Mouse (Mus musculus) midbrain, embryonic 10.5 days (tissue): Measurements from ENCODE around the gene Mcrs1. TPM values are rescaled to one million over a fixed set of nuclear protein-coding genes. Genes with fewer than 3 reads are reported as not detected.

Experiments
- DNase-seq: peaks from one replicate; pipeline ENCODE4 v3.0.0-alpha.2; 2017; ENCODE audit warnings: low spot score
- H3K27ac ChIP-seq: fragments of 300-500 bp; sonication (generic); replicated peaks from 2 replicates; pipeline ENCODE4 v1.5.1; 2016; ENCODE audit warnings: mild to moderate bottlenecking
- H3K27me3 ChIP-seq: fragments of 300-500 bp; sonication (generic); 2 replicates; pipeline ENCODE4 v1.6.1; 2016; ENCODE audit warnings: low read depth, mild to moderate bottlenecking; ENCODE audit not compliant: poor library complexity, severe bottlenecking
- H3K36me3 ChIP-seq: fragments of 300-500 bp; sonication (generic); 2 replicates; pipeline ENCODE4 v1.6.1; 2016; ENCODE audit warnings: mild to moderate bottlenecking, moderate library complexity
- H3K4me1 ChIP-seq: fragments of 300-500 bp; sonication (generic); 2 replicates; pipeline ENCODE4 v1.6.1; 2016
- H3K4me3 ChIP-seq: fragments of 300-500 bp; sonication (generic); 2 replicates; pipeline ENCODE4 v1.5.1; 2016; ENCODE audit warnings: mild to moderate bottlenecking, moderate library complexity
- H3K9me3 ChIP-seq: fragments of 300-500 bp; sonication (generic); replicated peaks from 2 replicates; pipeline ENCODE4 v1.6.1; 2016; ENCODE audit warnings: mild to moderate bottlenecking
- WGBS: fragments of 180-500 bp; shearing (Covaris S2); methylation state at CpG from one replicate; pipeline ENCODE4 v1.1.7; 2016; 5-methylcytosine and 5-hydroxymethylcytosine counted together
- polyA plus RNA-seq: library from polyadenylated mRNA; unstranded; fragments of >200 nt; fragmentation: Nextera tagmentation; extraction: Ambion mirVana; gene quantifications from 2 replicates; pipeline ENCODE4 v1.2.1, GENCODE M21; 2016

Gene Mcrs1
- polyA plus RNA-seq, 1 experiment from 2014 or later, result 202 TPM

GRCm38 (mm10) chr15:99242045-99242444, 9.7 kb downstream of the Mcrs1 start:
- WGBS, result 94% methylated on average over 10 of the region's 10 CpGs
- H3K4me3 ChIP-seq, result no peak overlapping the region
- no peaks in the 10 kb centered on the region for H3K9me3 ChIP-seq
- H3K36me3 ChIP-seq, result peaks cover 67% of the 10 kb centered on the region
- H3K4me1 ChIP-seq, result no peaks in the 10 kb centered on the region
- no peak for DNase-seq
- no peaks in the 10 kb centered on the region for H3K27me3 ChIP-seq
- H3K27ac ChIP-seq, result no peak overlapping the region

- no peaks in the 10 kb centered on the region for H3K9me3 ChIP-seq
- H3K4me1 ChIP-seq, result no peaks in the 10 kb centered on the region
- H3K4me3 ChIP-seq, result no peak overlapping the region
- no peak for DNase-seq
- WGBS, result 72% methylated on average over 4 of the region's 4 CpGs
- peaks cover 59% of the 10 kb centered on the region for H3K36me3 ChIP-seq
- H3K27ac ChIP-seq, result no peak overlapping the region
- H3K27me3 ChIP-seq, result no peaks in the 10 kb centered on the region
Measured at GRCm38 (mm10) chr15:99241249-99241648, 10.5 kb downstream of the Mcrs1 start.

GRCm38 (mm10) chr15:99240129-99240528, 11.6 kb downstream of the Mcrs1 start:
- 89% methylated on average over 4 of the region's 4 CpGs for WGBS
- Histone ChIP-seq H3K27me3 (no peaks in the 10 kb centered on the region), H3K4me1 (no peaks in the 10 kb centered on the region), H3K4me3 (no peak overlapping the region), H3K9me3 (no peaks in the 10 kb centered on the region), H3K36me3 (peaks cover 48% of the 10 kb centered on the region), H3K27ac (no peak overlapping the region)
- no peak for DNase-seq

GRCm38 (mm10) chr15:99238006-99238405, 13.8 kb downstream of the Mcrs1 start:
- Histone ChIP-seq H3K4me3 (no peak overlapping the region), H3K4me1 (peaks cover 15% of the 10 kb centered on the region), H3K27me3 (peaks cover 19% of the 10 kb centered on the region), H3K27ac (peak overlapping the region; percentile 64), H3K9me3 (no peaks in the 10 kb centered on the region), H3K36me3 (peaks cover 26% of the 10 kb centered on the region)
- DNase-seq, result no peak
- WGBS, result 72% methylated on average over 11 of the region's 11 CpGs

GRCm38 (mm10) chr15:99234326-99235010, 17.3 kb downstream of the Mcrs1 start:
- no peaks in the 10 kb centered on the region for H3K9me3 ChIP-seq
- no peak overlapping the region for H3K4me3 ChIP-seq
- 0 out of 2 replicates have a peak overlapping the region, but pooled peaks have one; percentile 13 for H3K27ac ChIP-seq
- H3K27me3 ChIP-seq, result peaks cover 54% of the 10 kb centered on the region
- no peak for DNase-seq
- H3K4me1 ChIP-seq, result peaks cover 15% of the 10 kb centered on the region
- H3K36me3 ChIP-seq, result no peaks in the 10 kb centered on the region
- 63% methylated on average over 12 of the region's 12 CpGs for WGBS

- no peak for DNase-seq
- H3K4me1 ChIP-seq, result peaks cover 15% of the 10 kb centered on the region
- peak overlapping the region; percentile 23 for H3K27ac ChIP-seq
- no peaks in the 10 kb centered on the region for H3K36me3 ChIP-seq
- peaks cover 62% of the 10 kb centered on the region for H3K27me3 ChIP-seq
- 60% methylated on average over 17 of the region's 17 CpGs for WGBS
- H3K9me3 ChIP-seq, result no peaks in the 10 kb centered on the region
- no peak overlapping the region for H3K4me3 ChIP-seq
Measured at GRCm38 (mm10) chr15:99233719-99234118, 18.0 kb downstream of the Mcrs1 start.

- H3K4me1 ChIP-seq, result peaks cover 24% of the 10 kb centered on the region
- DNase-seq, result no peak
- H3K27ac ChIP-seq, result no peak overlapping the region
- 78% methylated on average over 10 of the region's 10 CpGs for WGBS
- no peaks in the 10 kb centered on the region for H3K36me3 ChIP-seq
- peaks cover 79% of the 10 kb centered on the region for H3K27me3 ChIP-seq
- no peak overlapping the region for H3K4me3 ChIP-seq
- no peaks in the 10 kb centered on the region for H3K9me3 ChIP-seq
Measured at GRCm38 (mm10) chr15:99231998-99232397, 19.8 kb downstream of the Mcrs1 start.

- peaks cover 62% of the 10 kb centered on the region for H3K4me1 ChIP-seq
- H3K36me3 ChIP-seq, result no peaks in the 10 kb centered on the region
- H3K27me3 ChIP-seq, result peaks cover 100% of the 10 kb centered on the region
- WGBS, result 25% methylated on average over 14 of the region's 14 CpGs
- H3K9me3 ChIP-seq, result no peaks in the 10 kb centered on the region
- no peak for DNase-seq
- H3K27ac ChIP-seq, result no peak overlapping the region
- peak overlapping the region; percentile 54; the same call in 1 of the 2 replicates for H3K4me3 ChIP-seq
Measured at GRCm38 (mm10) chr15:99226090-99226489, 25.7 kb downstream of the Mcrs1 start.

GRCm38 (mm10) chr15:99225081-99225810, 26.5 kb downstream of the Mcrs1 start:
- peak; percentile 45 for DNase-seq

GRCm38 (mm10) chr15:99224208-99224911, 27.4 kb downstream of the Mcrs1 start, which contains the start of gene Kcnh3:
TSS of gene Kcnh3 (plus strand) at chr15:99224861.
- peak; percentile 65 for DNase-seq
- Histone ChIP-seq H3K27me3 (peaks cover 100% of the 10 kb centered on the region), H3K4me1 (peaks cover 62% of the 10 kb centered on the region), H3K4me3 (peak within 1 kb of the TSS; percentile 54), H3K9me3 (no peaks in the 10 kb centered on the region), H3K27ac (peak within 1 kb of the TSS; percentile 28; the same call in 1 of the 2 replicates), H3K36me3 (no peaks in the 10 kb centered on the region)
- under 1% methylated on average over 66 of the region's 66 CpGs for WGBS

More at GRCm38 (mm10) chr15:99225081-99225810, 26.5 kb downstream of the Mcrs1 start:
- H3K27ac ChIP-seq, result 0 out of 2 replicates have a peak overlapping the region, but pooled peaks have one; percentile 28
- no peaks in the 10 kb centered on the region for H3K9me3 ChIP-seq
- H3K36me3 ChIP-seq, result no peaks in the 10 kb centered on the region
- H3K27me3 ChIP-seq, result peaks cover 100% of the 10 kb centered on the region
- WGBS, result 2% methylated on average over 22 of the region's 22 CpGs
- H3K4me3 ChIP-seq, result peak overlapping the region; percentile 54
- H3K4me1 ChIP-seq, result peaks cover 62% of the 10 kb centered on the region

GRCm38 (mm10) chr15:99223585-99224207, 28.1 kb downstream of the Mcrs1 start:
- H3K9me3 ChIP-seq, result no peaks in the 10 kb centered on the region
- under 1% methylated on average over 46 of the region's 46 CpGs for WGBS
- peak overlapping the region; percentile 54 for H3K4me3 ChIP-seq
- H3K27ac ChIP-seq, result no peak overlapping the region; the same call in 1 of the 2 replicates
- peak; percentile 64 for DNase-seq
- H3K27me3 ChIP-seq, result peaks cover 97% of the 10 kb centered on the region
- no peaks in the 10 kb centered on the region for H3K36me3 ChIP-seq
- H3K4me1 ChIP-seq, result peaks cover 62% of the 10 kb centered on the region
